In the genomic region with DNA sequence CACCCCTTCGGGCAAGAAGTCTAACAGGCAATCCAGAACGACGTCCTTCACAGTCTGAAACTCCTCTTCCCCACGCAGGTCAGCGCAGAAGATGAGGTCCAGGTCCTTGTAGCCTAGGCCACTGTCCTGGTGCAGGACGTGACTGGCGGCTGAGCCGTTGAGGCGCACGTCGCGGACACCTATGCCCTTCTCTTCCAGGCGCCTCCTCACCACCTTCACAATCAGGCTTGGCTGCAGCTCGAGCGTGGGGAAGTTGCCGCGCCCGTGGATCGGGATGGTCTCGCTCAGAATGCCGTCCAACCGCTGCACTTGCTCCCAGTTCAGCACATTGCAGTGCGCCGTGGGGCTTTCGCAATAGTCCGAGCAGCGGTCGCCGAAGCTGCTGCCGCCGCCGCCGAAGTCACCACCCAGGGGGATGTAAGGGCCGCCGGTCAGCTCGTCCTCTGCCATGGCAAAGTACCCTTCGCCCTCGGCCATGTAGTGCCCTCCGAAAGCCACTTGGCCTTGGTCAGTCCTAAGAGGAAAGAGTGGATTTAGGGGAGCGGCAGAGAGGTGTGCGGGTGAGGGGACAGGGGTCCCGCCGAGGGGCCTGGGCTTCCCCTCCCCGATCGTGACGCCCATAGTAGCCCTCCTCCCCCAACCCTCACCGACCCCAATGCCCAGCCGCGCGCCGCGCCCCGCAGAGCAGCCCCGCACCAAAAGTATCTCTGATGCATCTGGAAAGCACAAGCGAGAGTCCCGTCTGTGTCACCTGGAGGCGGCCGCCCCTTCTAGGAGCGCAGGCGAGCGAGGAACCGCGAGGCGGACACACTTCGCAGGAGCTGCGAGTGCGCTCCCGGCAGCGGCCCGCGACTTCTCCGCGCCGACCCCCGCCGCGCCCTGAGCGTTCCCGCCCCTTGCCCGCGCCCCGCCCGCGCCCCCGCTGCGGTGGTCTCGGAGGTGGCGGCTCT, we compare ENCODE assay signal across 8 mouse cellular contexts. TPM values are rescaled to one million over a fixed set of nuclear protein-coding genes. Genes with fewer than 3 reads are reported as not detected.
DNase-seq lines count a peak whose midpoint lies in the region; ATAC-seq and TF ChIP-seq lines count a peak whose summit lies in the region.

No protein-coding gene starts in this region.

- ATAC-seq in embryonic facial prominence, embryonic 12.5 days (ENCODE audit: insufficient number of reproducible peaks, insufficient read depth, low FRiP score, low TSS enrichment): peak; percentile 50
- ATAC-seq in heart, embryonic 11.5 days (replicated peaks; ENCODE audit: insufficient number of reproducible peaks, low FRiP score, low TSS enrichment): peak; percentile 36
- ATAC-seq in kidney, embryonic 14.5 days (ENCODE audit: low FRiP score, low TSS enrichment): peak; percentile 66
- ATAC-seq in neural tube, embryonic 13.5 days (ENCODE audit: low read depth): peak; percentile 76

- under 1% methylated on average over 85 of the region's 88 CpGs for WGBS in embryonic facial prominence, embryonic 12.5 days
- under 1% methylated on average over 87 of the region's 88 CpGs for WGBS in heart, embryonic 11.5 days (ENCODE audit: insufficient replicate concordance)
- WGBS in kidney, embryonic 14.5 days: under 1% methylated on average over 71 of the region's 88 CpGs
- under 1% methylated on average over 88 of the region's 88 CpGs for WGBS in lung, adult 2 months
- WGBS in neural tube, embryonic 13.5 days: under 1% methylated on average over 81 of the region's 88 CpGs

- no peak for TF ChIP-seq POLR2A in lung, adult 2 months (IDR thresholded peaks at IDR 0.05; ENCODE audit: borderline replicate concordance, extremely low read depth, low read depth, low read length)

- peak overlapping the region; percentile 91 for H3K4me2 ChIP-seq in embryonic facial prominence, embryonic 12.5 days (replicated peaks)
- peak overlapping the region; percentile 86 for H3K4me2 ChIP-seq in heart, embryonic 11.5 days
- peak overlapping the region; percentile 93 for H3K4me2 ChIP-seq in kidney, embryonic 14.5 days (replicated peaks; ENCODE audit: low read depth, low read length)
- H3K4me2 ChIP-seq in neural tube, embryonic 13.5 days: peak overlapping the region; percentile 84

- peak; percentile 32 for DNase-seq in right cerebral cortex, postnatal 14 days
- DNase-seq in right cerebral cortex, adult 18-20 months: no peak
- peak; percentile 62 for DNase-seq in lung, adult 2 months
- DNase-seq in thymus, postnatal 10 days (ENCODE audit: low spot score in 2 of 2): peak; percentile 23

- H3K27me3 ChIP-seq in embryonic facial prominence, embryonic 12.5 days: peaks cover 22% of the 10 kb centered on the region
- no peaks in the 10 kb centered on the region for H3K27me3 ChIP-seq in heart, embryonic 11.5 days (ENCODE audit: control insufficient read depth, insufficient read depth, low read length)
- H3K27me3 ChIP-seq in kidney, embryonic 14.5 days (ENCODE audit: control insufficient read depth, insufficient read depth, low read length): peaks cover 4% of the 10 kb centered on the region; the same call in 1 of the 2 replicates
- H3K27me3 ChIP-seq in neural tube, embryonic 13.5 days: peaks cover 14% of the 10 kb centered on the region

- TF ChIP-seq CTCF in lung, adult 2 months (IDR thresholded peaks at IDR 0.05; ENCODE audit: insufficient read depth, low read length): no peak

- H3K4me3 ChIP-seq in embryonic facial prominence, embryonic 12.5 days: peak overlapping the region; percentile 74
- H3K4me3 ChIP-seq in heart, embryonic 11.5 days (ENCODE audit: low read depth, low read length): peak overlapping the region; percentile 81
- H3K4me3 ChIP-seq in kidney, embryonic 14.5 days (ENCODE audit: low read length): peak overlapping the region; percentile 72
- H3K4me3 ChIP-seq in lung, adult 2 months (replicated peaks; ENCODE audit: extremely low read depth, low read depth, low read length): peak overlapping the region; percentile 58
- H3K4me3 ChIP-seq in neural tube, embryonic 13.5 days: peak overlapping the region; percentile 59

- peak overlapping the region; percentile 57; the same call in 1 of the 2 replicates for H3K27ac ChIP-seq in embryonic facial prominence, embryonic 12.5 days
- H3K27ac ChIP-seq in heart, embryonic 11.5 days (ENCODE audit: low read depth, low read length): peak overlapping the region; percentile 88
- no peak overlapping the region for H3K27ac ChIP-seq in kidney, embryonic 14.5 days (ENCODE audit: low read depth, low read length)
- H3K27ac ChIP-seq in neural tube, embryonic 13.5 days (replicated peaks): peak overlapping the region; percentile 72

- no peaks in the 10 kb centered on the region for H3K9me3 ChIP-seq in embryonic facial prominence, embryonic 12.5 days
- no peaks in the 10 kb centered on the region for H3K9me3 ChIP-seq in heart, embryonic 11.5 days (replicated peaks; ENCODE audit: control insufficient read depth, low read length)
- no peaks in the 10 kb centered on the region for H3K9me3 ChIP-seq in kidney, embryonic 14.5 days (ENCODE audit: control insufficient read depth, low read length)
- no peaks in the 10 kb centered on the region for H3K9me3 ChIP-seq in neural tube, embryonic 13.5 days

- no peaks in the 10 kb centered on the region for H3K36me3 ChIP-seq in embryonic facial prominence, embryonic 12.5 days
- H3K36me3 ChIP-seq in heart, embryonic 11.5 days (ENCODE audit: control insufficient read depth, insufficient read depth, low read length): no peaks in the 10 kb centered on the region
- H3K36me3 ChIP-seq in kidney, embryonic 14.5 days (ENCODE audit: control insufficient read depth, insufficient read depth, low read length): no peaks in the 10 kb centered on the region
- no peaks in the 10 kb centered on the region for H3K36me3 ChIP-seq in neural tube, embryonic 13.5 days

- peak overlapping the region; percentile 60 for H3K9ac ChIP-seq in embryonic facial prominence, embryonic 12.5 days
- H3K9ac ChIP-seq in heart, embryonic 11.5 days (ENCODE audit: low read depth, low read length): peak overlapping the region; percentile 77
- peak overlapping the region; percentile 52; the same call in 1 of the 2 replicates for H3K9ac ChIP-seq in kidney, embryonic 14.5 days (ENCODE audit: low read depth, low read length)
- H3K9ac ChIP-seq in neural tube, embryonic 13.5 days: peak overlapping the region; percentile 69

- no peaks in the 10 kb centered on the region for H3K4me1 ChIP-seq in embryonic facial prominence, embryonic 12.5 days
- H3K4me1 ChIP-seq in heart, embryonic 11.5 days (ENCODE audit: control insufficient read depth, insufficient read depth, low read length): peaks cover 7% of the 10 kb centered on the region
- peaks cover 3% of the 10 kb centered on the region; the same call in 1 of the 2 replicates for H3K4me1 ChIP-seq in kidney, embryonic 14.5 days (ENCODE audit: control insufficient read depth, insufficient read depth, low read length)
- peaks cover 3% of the 10 kb centered on the region; the same call in 1 of the 2 replicates for H3K4me1 ChIP-seq in lung, adult 2 months (ENCODE audit: control insufficient read depth, insufficient read depth, low read length)
- H3K4me1 ChIP-seq in neural tube, embryonic 13.5 days (replicated peaks): peaks cover 13% of the 10 kb centered on the region

RNA-seq across cellular contexts. Expression of gene Tent5a, which starts 0.6 kb away (rescaled TPM):
- 6.1 and 6.9 TPM in 2 replicates for polyA plus RNA-seq in embryonic facial prominence, embryonic 12.5 days (2016; fragmentation: Nextera tagmentation; extraction: Ambion mirVana)
- polyA plus RNA-seq in heart, embryonic 11.5 days (2014; fragmentation: Nextera tagmentation; extraction: Ambion mirVana): 8.2 and 8.7 TPM in 2 replicates
- polyA plus RNA-seq in kidney, embryonic 14.5 days (2014; fragmentation: Nextera tagmentation; extraction: Ambion mirVana): 2.3 and 2.6 TPM in 2 replicates
- polyA plus RNA-seq in lung, adult 2 months (2012; rRNA removed): 4.3 and 4.4 TPM in 2 replicates
- polyA plus RNA-seq in neural tube, embryonic 13.5 days (2015; fragmentation: Nextera tagmentation; extraction: Ambion mirVana): 9.5 and 10.6 TPM in 2 replicates

RNA-seq across cellular contexts. Expression of gene Gm11114, which starts 14.0 kb away (rescaled TPM):
- not detected in 2 replicates for polyA plus RNA-seq in embryonic facial prominence, embryonic 12.5 days (2016; fragmentation: Nextera tagmentation; extraction: Ambion mirVana)
- polyA plus RNA-seq in heart, embryonic 11.5 days (2014; fragmentation: Nextera tagmentation; extraction: Ambion mirVana): not detected in 2 replicates
- polyA plus RNA-seq in kidney, embryonic 14.5 days (2014; fragmentation: Nextera tagmentation; extraction: Ambion mirVana): not detected in 2 replicates
- not detected in 2 replicates for polyA plus RNA-seq in lung, adult 2 months (2012; rRNA removed)
- polyA plus RNA-seq in neural tube, embryonic 13.5 days (2015; fragmentation: Nextera tagmentation; extraction: Ambion mirVana): not detected in 2 replicates
